Mouse (Mus musculus): ENCODE results near the gene Rbfox1. TPM values are rescaled to one million over a fixed set of nuclear protein-coding genes. Genes with fewer than 3 reads are reported as not detected.

Rbfox1 gene
- polyA plus RNA-seq, 1 experiment from 2014 or later, result 0.32 TPM

DNA sequence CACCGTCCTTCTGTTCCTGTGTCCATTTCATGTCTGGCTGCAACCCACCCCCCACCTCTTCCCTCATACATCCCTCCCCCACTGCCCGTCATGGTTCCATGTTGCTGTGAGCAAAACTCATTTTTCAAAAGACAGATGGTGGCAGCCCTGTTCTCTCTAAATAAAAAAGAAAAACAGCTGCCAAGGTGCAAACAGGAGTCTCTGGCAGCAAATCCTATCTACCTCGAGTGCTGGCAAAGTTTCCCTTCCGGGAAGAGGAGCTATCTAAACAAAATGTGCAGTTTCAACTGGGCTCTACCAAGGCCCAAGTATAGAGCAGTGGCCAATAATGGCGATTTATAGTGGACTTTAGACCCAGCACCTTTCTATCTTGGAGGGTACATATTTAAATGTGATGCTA is 899.0 kb downstream of the Rbfox1 start:
- 54% methylated on average over 5 of the region's 5 CpGs for WGBS (ENCODE audit: insufficient replicate concordance)
- Histone ChIP-seq H3K27me3 (no peaks in the 10 kb centered on the region), H3K4me1 (replicated peaks) (no peaks in the 10 kb centered on the region), H3K9ac (no peak overlapping the region), H3K4me3 (replicated peaks) (no peak overlapping the region), H3K9me3 (replicated peaks) (no peaks in the 10 kb centered on the region), H3K27ac (replicated peaks) (no peak overlapping the region), H3K36me3 (replicated peaks) (no peaks in the 10 kb centered on the region), H3K4me2 (no peak overlapping the region)
- no peak for ATAC-seq (ENCODE audit: insufficient read depth)

GRCm38 (mm10) chr16:6785026-6785425 is 899.9 kb downstream of the Rbfox1 start:
- Histone ChIP-seq H3K27ac (replicated peaks) (no peak overlapping the region), H3K4me1 (replicated peaks) (no peaks in the 10 kb centered on the region), H3K9ac (no peak overlapping the region), H3K27me3 (no peaks in the 10 kb centered on the region), H3K4me2 (no peak overlapping the region), H3K36me3 (replicated peaks) (no peaks in the 10 kb centered on the region), H3K9me3 (replicated peaks) (no peaks in the 10 kb centered on the region), H3K4me3 (replicated peaks) (no peak overlapping the region)
- no peak for ATAC-seq (ENCODE audit: insufficient read depth)
- WGBS (ENCODE audit: insufficient replicate concordance), result 68% methylated on average over 4 of the region's 4 CpGs

GRCm38 (mm10) chr16:6791218-6791617 is 906.1 kb downstream of the Rbfox1 start:
- Histone ChIP-seq H3K9me3 (replicated peaks) (no peaks in the 10 kb centered on the region), H3K9ac (no peak overlapping the region), H3K27me3 (no peaks in the 10 kb centered on the region), H3K36me3 (replicated peaks) (no peaks in the 10 kb centered on the region), H3K4me1 (replicated peaks) (no peaks in the 10 kb centered on the region), H3K4me3 (replicated peaks) (no peak overlapping the region), H3K4me2 (no peak overlapping the region), H3K27ac (replicated peaks) (no peak overlapping the region)
- WGBS (ENCODE audit: insufficient replicate concordance), result 46% methylated on average over 3 of the region's 3 CpGs
- ATAC-seq (ENCODE audit: insufficient read depth), result no peak

DNA sequence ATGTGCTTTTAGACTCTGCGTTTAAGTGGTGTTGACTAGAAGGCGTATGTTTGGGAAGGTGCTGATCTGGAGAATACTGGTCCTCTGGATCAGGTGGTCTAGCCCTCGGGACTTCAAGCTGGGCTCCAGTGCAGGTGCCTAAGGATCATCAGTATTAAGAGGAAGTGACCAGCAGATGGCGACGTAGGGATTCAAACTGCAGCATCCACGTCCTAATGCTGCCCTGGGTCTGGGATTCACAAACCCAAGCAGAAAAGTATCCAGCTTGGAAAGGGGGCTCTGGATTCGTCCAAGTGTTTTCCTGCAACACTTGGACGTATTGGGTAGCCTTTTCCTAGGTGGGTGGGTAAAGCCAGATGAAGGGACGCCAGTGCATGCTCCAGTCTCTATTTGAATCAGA is 906.5 kb downstream of the Rbfox1 start:
- 13% methylated on average over 9 of the region's 9 CpGs for WGBS (ENCODE audit: insufficient replicate concordance)
- no peak overlapping the region for H3K9ac ChIP-seq
- ATAC-seq (ENCODE audit: insufficient read depth), result no peak

DNA sequence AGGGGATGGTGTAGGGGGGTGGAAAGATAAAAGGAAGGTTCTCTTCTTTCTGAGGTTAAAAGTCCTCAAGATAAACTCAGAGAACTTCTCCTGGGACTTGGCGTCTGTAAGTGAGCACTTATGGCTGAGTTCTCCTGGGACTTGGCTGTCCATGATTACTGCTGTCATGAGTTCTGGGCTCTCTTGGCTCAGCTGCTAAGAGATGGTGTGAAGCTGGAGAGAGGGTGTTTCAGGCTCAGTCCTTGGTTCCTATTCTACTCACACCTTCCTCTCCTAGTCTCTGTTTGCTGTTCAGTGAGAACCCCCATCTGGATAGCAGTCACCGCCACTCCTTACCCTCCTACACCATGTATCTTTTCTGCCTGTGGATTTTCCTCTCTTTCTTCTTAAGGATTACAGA is 921.1 kb downstream of the Rbfox1 start:
- Histone ChIP-seq H3K27me3 (no peaks in the 10 kb centered on the region), H3K9ac (no peak overlapping the region), H3K36me3 (replicated peaks) (no peaks in the 10 kb centered on the region), H3K9me3 (replicated peaks) (no peaks in the 10 kb centered on the region), H3K4me3 (replicated peaks) (no peak overlapping the region), H3K4me1 (replicated peaks) (no peaks in the 10 kb centered on the region), H3K27ac (replicated peaks) (no peak overlapping the region), H3K4me2 (no peak overlapping the region)
- ATAC-seq (ENCODE audit: insufficient read depth), result no peak
- 64% methylated on average over 2 of the region's 2 CpGs for WGBS (ENCODE audit: insufficient replicate concordance)

More for the DNA sequence above, 906.5 kb downstream of the Rbfox1 start:
- Histone ChIP-seq H3K27ac (replicated peaks) (no peak overlapping the region), H3K36me3 (replicated peaks) (no peaks in the 10 kb centered on the region), H3K9me3 (replicated peaks) (no peaks in the 10 kb centered on the region), H3K4me1 (replicated peaks) (no peaks in the 10 kb centered on the region), H3K4me2 (no peak overlapping the region), H3K27me3 (no peaks in the 10 kb centered on the region), H3K4me3 (replicated peaks) (no peak overlapping the region)

DNA sequence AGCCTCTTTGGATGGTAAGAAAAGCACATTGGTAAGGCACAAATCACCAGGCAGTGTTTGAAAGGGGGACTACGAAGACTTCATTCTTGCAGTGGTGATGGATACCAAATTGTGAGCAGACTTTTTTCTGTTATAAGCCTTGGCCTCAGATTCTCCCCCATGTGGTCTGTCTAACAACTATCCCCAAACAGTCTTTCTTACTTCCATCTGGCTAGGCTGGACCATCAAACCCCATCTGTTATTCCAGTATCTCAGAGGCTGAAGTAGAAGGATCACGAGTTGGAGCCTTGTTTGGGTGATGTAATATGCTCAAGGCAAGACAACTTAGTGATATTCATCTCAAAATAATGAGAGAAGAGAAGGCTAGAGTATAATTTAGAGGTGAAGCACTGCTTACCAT is 922.7 kb downstream of the Rbfox1 start:
- Histone ChIP-seq H3K4me1 (replicated peaks) (no peaks in the 10 kb centered on the region), H3K4me3 (replicated peaks) (no peak overlapping the region), H3K36me3 (replicated peaks) (no peaks in the 10 kb centered on the region), H3K4me2 (no peak overlapping the region), H3K9ac (no peak overlapping the region), H3K27ac (replicated peaks) (no peak overlapping the region), H3K9me3 (replicated peaks) (no peaks in the 10 kb centered on the region), H3K27me3 (no peaks in the 10 kb centered on the region)
- 41% methylated on average over 2 of the region's 2 CpGs for WGBS (ENCODE audit: insufficient replicate concordance)
- ATAC-seq (ENCODE audit: insufficient read depth), result no peak

DNA sequence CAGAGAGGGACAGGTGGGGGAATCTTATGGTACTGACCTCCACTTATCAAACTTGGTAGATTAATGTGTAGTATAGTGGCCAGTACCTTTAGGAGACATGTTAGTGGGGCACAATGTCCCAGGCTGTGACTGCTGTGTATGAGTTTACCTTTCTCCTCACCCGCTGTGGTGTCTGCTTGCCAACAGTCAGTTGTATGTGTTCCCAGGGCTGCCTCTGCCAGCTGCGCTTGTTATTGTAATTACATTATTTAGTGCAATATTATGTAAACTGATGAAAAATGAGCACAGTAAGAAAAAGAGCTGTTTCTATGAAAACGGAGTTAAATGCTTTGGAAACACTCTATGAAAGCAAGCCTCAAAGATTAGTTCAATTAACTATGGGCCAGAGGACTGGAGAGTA is 928.7 kb downstream of the Rbfox1 start:
- Histone ChIP-seq H3K27ac (replicated peaks) (no peak overlapping the region), H3K9ac (no peak overlapping the region), H3K9me3 (replicated peaks) (no peaks in the 10 kb centered on the region), H3K27me3 (no peaks in the 10 kb centered on the region), H3K4me3 (replicated peaks) (no peak overlapping the region), H3K4me1 (replicated peaks) (no peaks in the 10 kb centered on the region), H3K4me2 (no peak overlapping the region), H3K36me3 (replicated peaks) (no peaks in the 10 kb centered on the region)
- 66% methylated on average over 3 of the region's 3 CpGs for WGBS (ENCODE audit: insufficient replicate concordance)
- ATAC-seq (ENCODE audit: insufficient read depth), result no peak

DNA sequence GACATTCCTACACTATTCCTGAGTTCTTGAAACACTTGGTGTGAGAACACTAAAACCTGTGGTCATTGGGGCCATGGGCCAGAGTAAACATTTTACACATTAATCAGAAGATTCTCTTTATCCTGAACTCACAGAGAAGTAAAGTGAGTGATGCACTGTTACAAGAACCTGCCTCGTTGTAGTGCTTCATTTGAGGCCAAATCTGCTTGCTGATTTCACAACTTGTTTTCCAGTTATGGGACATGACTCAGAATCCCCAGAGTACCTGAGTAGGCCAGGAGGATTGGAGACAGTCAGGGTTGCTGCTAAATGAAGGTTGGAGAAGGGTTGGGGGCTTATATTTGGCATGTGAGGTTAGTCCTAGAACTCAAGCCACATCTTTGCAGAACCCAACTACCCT is 936.6 kb downstream of the Rbfox1 start:
- Histone ChIP-seq H3K4me1 (replicated peaks) (no peaks in the 10 kb centered on the region), H3K36me3 (replicated peaks) (no peaks in the 10 kb centered on the region), H3K4me2 (no peak overlapping the region), H3K9me3 (replicated peaks) (no peaks in the 10 kb centered on the region), H3K4me3 (replicated peaks) (no peak overlapping the region), H3K9ac (no peak overlapping the region), H3K27ac (replicated peaks) (no peak overlapping the region), H3K27me3 (no peaks in the 10 kb centered on the region)
- ATAC-seq (ENCODE audit: insufficient read depth), result no peak
- 32% methylated on average over 1 of the region's 1 CpGs for WGBS (ENCODE audit: insufficient replicate concordance)

DNA sequence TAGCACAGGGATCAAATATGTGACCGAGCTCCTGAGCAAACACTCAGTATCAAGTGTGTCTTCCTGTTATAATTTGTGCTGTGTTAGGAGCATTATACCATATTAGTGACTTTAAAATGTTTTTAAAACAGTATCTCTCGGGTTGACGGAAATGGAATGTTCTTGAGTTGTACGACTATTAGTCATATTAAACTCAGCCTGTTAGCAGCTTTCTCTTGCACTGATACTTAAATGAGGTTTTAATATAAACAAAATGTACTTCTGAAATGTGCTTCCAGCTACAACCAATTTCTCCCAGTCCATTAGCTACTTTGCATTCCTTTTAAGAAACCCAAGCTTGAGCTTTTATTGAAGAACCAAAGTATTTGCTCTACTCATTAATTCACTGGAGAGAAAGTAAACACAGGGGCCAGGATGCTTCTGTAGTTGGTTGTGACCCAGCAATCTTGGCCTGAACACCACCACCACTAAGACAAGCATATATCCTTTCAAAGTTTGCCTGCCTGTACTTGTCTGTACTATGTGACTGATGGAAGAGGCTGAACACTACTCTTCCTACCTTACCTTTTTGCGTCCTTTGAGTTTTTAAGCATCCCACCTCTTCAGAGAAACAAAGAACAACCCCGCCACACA is 944.9 kb downstream of the Rbfox1 start:
- no peak overlapping the region for H3K9ac ChIP-seq
- no peak overlapping the region for H3K4me2 ChIP-seq
- H3K27me3 ChIP-seq, result no peaks in the 10 kb centered on the region
- ATAC-seq (ENCODE audit: insufficient read depth), result no peak
- H3K9me3 ChIP-seq (replicated peaks), result no peaks in the 10 kb centered on the region
- no peaks in the 10 kb centered on the region for H3K36me3 ChIP-seq (replicated peaks)
- no peak overlapping the region for H3K27ac ChIP-seq (replicated peaks)
- no peaks in the 10 kb centered on the region for H3K4me1 ChIP-seq (replicated peaks)
- no peak overlapping the region for H3K4me3 ChIP-seq (replicated peaks)
- 66% methylated on average over 6 of the region's 6 CpGs for WGBS (ENCODE audit: insufficient replicate concordance)

GRCm38 (mm10) chr16:6833486-6833885 is 948.3 kb downstream of the Rbfox1 start:
- no peak for ATAC-seq (ENCODE audit: insufficient read depth)

DNA sequence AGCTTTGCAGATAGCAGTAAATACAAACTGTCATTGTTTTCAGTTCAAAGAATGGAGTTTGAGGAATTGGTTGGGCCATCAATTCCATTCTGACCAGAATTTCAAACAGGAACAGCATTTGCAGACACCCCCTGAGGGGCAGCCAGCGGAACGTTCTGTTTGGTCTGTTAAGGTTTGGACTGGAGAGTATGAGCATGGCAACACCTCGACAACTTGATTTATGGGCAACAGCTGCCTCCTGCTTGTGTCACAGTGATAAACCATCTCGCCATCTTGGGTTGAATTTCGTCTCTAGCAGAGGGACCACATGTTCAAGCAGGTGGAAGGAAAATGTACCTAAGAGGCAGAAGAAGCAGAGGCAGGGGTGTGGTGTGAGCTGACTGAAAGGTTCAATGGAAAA is 949.9 kb downstream of the Rbfox1 start:
- Histone ChIP-seq H3K27me3 (no peaks in the 10 kb centered on the region), H3K4me2 (no peak overlapping the region), H3K27ac (replicated peaks) (no peak overlapping the region), H3K9me3 (replicated peaks) (no peaks in the 10 kb centered on the region), H3K4me1 (replicated peaks) (no peaks in the 10 kb centered on the region), H3K4me3 (replicated peaks) (no peak overlapping the region), H3K36me3 (replicated peaks) (no peaks in the 10 kb centered on the region), H3K9ac (no peak overlapping the region)
- WGBS (ENCODE audit: insufficient replicate concordance), result 24% methylated on average over 5 of the region's 5 CpGs
- no peak for ATAC-seq (ENCODE audit: insufficient read depth)

More at GRCm38 (mm10) chr16:6833486-6833885, 948.3 kb downstream of the Rbfox1 start:
- H3K27me3 ChIP-seq, result no peaks in the 10 kb centered on the region
- H3K4me2 ChIP-seq, result no peak overlapping the region
- H3K36me3 ChIP-seq (replicated peaks), result no peaks in the 10 kb centered on the region
- H3K4me1 ChIP-seq (replicated peaks), result no peaks in the 10 kb centered on the region
- no peak overlapping the region for H3K9ac ChIP-seq
- H3K4me3 ChIP-seq (replicated peaks), result no peak overlapping the region
- H3K27ac ChIP-seq (replicated peaks), result no peak overlapping the region
- no peaks in the 10 kb centered on the region for H3K9me3 ChIP-seq (replicated peaks)

DNA sequence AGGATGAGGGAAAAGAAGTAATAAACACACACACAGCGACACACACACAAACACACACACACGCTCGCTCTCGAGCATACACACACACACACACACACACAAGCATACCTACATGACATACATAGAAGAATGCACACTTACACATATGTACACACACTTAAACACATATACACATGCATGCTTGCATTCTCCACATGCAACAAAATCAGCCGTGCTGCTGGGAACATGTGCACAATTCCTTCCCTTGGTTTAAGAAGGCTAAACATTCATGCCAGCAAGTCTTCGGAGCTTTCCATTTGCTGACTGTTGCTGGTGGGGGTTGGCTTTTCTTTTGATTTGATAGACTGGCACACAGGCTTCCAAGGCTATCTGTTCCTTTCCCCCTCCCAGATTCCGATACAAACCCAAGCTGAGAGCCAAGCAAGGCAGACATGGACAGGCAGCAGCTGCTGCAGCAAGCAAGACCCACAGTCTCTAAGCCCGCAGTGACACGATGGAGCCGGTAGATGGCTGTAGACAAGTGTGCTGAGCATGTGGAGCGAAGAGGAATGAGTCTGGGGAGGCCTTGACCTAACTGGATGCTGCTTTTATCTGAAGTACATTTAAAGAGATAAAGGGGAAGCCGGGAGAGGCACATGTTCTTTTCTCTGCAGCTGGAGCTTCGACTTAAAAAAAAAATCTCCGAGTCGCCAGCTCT is 954.3 kb downstream of the Rbfox1 start:
- Histone ChIP-seq H3K9me3 (replicated peaks) (no peaks in the 10 kb centered on the region), H3K27me3 (no peaks in the 10 kb centered on the region), H3K4me1 (replicated peaks) (no peaks in the 10 kb centered on the region), H3K36me3 (replicated peaks) (no peaks in the 10 kb centered on the region), H3K4me2 (no peak overlapping the region), H3K9ac (no peak overlapping the region), H3K4me3 (replicated peaks) (no peak overlapping the region), H3K27ac (replicated peaks) (no peak overlapping the region)
- 31% methylated on average over 15 of the region's 15 CpGs for WGBS (ENCODE audit: insufficient replicate concordance)
- ATAC-seq (ENCODE audit: insufficient read depth), result no peak

Measured in liver, embryonic 15.5 days (tissue).